Mouse (Mus musculus) left cerebral cortex, postnatal 14 days (tissue): ENCODE data around the gene Zpr1. TPM values are rescaled to one million over a fixed set of nuclear protein-coding genes. Genes with fewer than 3 reads are reported as not detected.
A peak's percentile ranks its signal among the peaks of the same experiment; 100 is the strongest.
"Not testable (repeated sequence)": the region's sequence is repeated elsewhere in the genome, so short reads cannot be mapped to it uniquely, and the experiment has no call there.

Experiments
- DNase-seq, 2 experiments: peaks; one replicate each; pipeline ENCODE4 v3.0.0; 2021 to 2022; ENCODE audit warnings: low spot score in 2 of 2, mixed read lengths in 1 of 2
- intact Hi-C: fragments of 180-260 bp; cut with DNase I; formaldehyde crosslinking; loops from one replicate; pipeline ENCODE4 v1.15.1; 2025
- total RNA-seq, 2 experiments: library from RNA; stranded (reverse); gene quantifications; 2 replicates each; pipeline ENCODE4 v1.2.3; 2021

The Zpr1 gene
- total RNA-seq, 2 experiments from 2014 or later, result 35.6 to 39.4 TPM

GRCm38 (mm10) chr9:46256658-46257385 is 16.0 kb upstream of the Zpr1 start:
- no peak for DNase-seq
- intact Hi-C loops, result no loop called here

- intact Hi-C loops, result no loop called here
- DNase-seq, result no peak
Measured at GRCm38 (mm10) chr9:46257546-46257945, 15.3 kb upstream of the Zpr1 start.

DNA sequence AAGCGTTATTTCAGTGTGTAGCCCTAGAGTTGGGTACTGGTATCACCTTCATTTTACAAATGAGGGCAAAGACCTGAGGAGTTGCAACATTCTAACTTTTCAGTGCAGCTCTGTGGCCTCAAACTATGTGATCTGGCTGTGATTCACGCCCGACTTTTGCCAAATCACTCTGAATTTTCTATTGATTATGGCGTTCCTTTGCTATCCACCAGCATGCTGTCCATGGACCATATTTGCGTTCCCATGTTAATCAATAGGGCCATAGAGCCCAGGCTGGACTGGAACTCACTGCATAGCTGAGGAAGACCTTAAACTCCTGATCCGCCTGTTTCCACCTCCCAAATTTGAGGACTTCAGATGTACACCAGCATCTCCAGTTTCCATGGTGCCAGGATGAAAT is 13.8 kb upstream of the Zpr1 start:
- intact Hi-C loops, result no loop called here
- no peak for DNase-seq

- no peak for DNase-seq
- intact Hi-C loops, result no loop called here
Measured at GRCm38 (mm10) chr9:46261131-46261530, 11.7 kb upstream of the Zpr1 start.

DNA sequence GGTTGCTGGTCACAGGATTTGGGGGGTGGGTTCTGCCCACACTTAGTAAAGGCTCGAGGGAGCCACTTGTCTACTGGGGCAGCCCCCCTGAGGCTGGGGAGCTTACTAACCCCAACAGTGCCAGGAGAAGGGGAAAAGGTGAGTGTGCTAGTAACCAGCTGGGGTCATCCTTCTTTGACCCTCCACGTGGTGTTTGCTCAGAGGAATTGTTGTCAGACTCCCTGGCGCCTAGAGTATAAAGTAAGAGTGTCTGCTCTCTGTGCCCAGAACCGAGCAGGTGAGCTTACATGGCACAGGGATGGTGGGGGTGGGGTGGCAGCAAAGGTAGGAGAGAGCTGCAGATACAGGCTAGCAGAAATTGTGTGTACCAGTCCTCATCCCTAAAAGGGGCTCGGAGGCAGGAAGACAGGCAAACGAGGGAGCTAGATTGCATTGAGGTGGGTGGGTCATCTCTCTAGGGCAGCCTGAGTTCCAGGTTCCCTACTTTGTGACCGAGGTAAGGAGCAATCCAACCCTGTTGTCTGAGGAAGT is 4.5 kb upstream of the Zpr1 start, which contains the start of gene Apoa5:
Gene Apoa5, plus strand, starts transcription at position 291 of the 531 bp plus-strand sequence.
- no peak for DNase-seq
- intact Hi-C loops, result no loop called here

DNA sequence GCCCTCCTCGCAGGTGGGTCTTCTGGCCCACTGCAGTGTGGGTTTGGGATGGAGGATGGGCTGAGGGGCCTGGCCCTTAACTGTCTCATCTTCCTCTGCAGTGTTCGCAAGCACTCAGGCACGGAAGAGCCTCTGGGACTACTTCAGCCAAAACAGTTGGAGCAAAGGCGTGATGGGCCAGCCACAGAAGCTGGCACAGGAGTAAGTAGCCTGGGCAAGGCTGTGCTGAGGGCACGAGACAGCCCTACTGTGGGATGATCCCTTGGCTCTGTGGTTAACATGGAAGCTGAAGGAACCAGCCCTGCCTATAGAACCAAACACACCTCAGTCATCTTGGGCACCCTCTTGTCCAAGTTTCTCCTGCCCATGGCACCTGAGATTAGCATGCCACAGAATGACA is 3.7 kb upstream of the Zpr1 start:
- intact Hi-C loops, result no loop called here
- no peak for DNase-seq

DNA sequence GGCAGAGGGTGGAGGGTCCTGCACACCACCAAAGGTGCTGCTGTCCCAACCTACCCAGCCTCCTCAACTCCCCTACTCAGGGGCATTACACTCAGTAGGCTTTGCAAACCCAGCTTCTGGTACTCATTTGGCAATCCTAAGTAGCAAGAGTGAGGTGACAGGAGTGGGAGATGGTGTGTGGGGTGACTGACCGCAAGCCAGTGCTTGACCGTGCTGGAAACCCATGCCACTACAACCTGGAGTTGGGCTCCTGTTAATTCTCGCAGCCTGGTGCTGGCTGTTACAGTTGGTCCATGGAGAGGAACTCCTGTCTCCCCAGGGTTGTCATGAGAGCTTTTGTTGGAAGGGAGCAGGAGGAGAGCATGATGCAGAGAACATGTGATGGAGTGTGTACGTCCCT is 2.1 kb upstream of the Zpr1 start:
- DNase-seq, result no peak
- intact Hi-C loops, result no loop called here

GRCm38 (mm10) chr9:46272070-46272469 is 794 bp upstream of the Zpr1 start:
- DNase-seq, result no peak
- intact Hi-C loops, result no loop called here

- intact Hi-C loops, result no loop called here
- DNase-seq, result no peak
Measured at GRCm38 (mm10) chr9:46274494-46274893, 1.6 kb downstream of the Zpr1 start.

GRCm38 (mm10) chr9:46282631-46283436 is 10.0 kb downstream of the Zpr1 start, which contains the start of gene Bud13:
TSS of gene Bud13 (plus strand) at chr9:46283008.
- intact Hi-C loops, result no loop called here
- peak; percentile 91 to 94 for DNase-seq

GRCm38 (mm10) chr9:46298381-46298780 is 25.5 kb downstream of the Zpr1 start:
- no peak for DNase-seq
- intact Hi-C loops, result no loop called here

GRCm38 (mm10) chr9:46302142-46302541 is 29.3 kb downstream of the Zpr1 start:
- peak; percentile 74 to 78 for DNase-seq
- intact Hi-C loops, result no loop called here

DNA sequence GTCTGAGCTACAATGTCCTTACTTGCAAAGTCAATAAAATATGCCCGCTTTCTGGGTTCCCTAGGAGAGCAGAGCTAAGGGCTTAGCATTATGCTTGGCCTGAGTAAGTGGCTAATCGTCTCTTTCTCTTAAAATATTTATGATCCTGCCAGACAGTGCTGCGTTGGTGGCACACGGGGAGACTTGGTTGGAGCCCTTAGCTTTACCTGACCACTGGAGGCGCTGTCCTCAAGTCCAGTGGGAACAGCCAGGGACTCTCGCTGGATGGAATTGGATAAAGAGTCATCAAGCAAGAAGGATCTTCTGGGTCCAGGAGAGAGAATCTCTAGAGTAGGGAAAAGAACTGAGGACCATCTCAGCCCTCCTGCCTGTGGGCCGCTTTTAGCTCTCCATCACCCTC is 36.3 kb downstream of the Zpr1 start:
- intact Hi-C loops, result no loop called here
- no peak for DNase-seq

GRCm38 (mm10) chr9:46314507-46314906 is 41.6 kb downstream of the Zpr1 start:
- intact Hi-C loops, result no loop called here
- DNase-seq, result peak; percentile 63 to 71

DNA sequence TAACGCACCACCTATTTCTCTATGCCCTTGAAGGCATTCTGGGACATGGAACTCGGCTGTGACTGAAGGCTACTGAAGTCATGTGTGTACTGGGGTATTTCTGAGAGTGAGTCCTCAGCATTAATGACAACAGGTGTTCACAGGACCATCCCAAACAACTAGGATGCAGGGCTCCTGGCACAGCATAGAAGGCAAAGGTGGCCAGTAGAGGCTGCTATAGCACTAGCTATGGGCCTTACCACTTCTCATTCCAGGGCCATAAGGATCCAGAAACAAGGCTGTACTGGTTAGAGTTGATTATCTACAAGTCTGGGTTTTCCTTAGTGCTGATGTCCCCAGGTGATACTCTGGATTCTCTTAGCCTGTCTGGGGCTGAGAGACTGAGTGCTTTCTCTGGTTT is 42.1 kb downstream of the Zpr1 start:
- DNase-seq, result no peak
- intact Hi-C loops, result no loop called here

DNA sequence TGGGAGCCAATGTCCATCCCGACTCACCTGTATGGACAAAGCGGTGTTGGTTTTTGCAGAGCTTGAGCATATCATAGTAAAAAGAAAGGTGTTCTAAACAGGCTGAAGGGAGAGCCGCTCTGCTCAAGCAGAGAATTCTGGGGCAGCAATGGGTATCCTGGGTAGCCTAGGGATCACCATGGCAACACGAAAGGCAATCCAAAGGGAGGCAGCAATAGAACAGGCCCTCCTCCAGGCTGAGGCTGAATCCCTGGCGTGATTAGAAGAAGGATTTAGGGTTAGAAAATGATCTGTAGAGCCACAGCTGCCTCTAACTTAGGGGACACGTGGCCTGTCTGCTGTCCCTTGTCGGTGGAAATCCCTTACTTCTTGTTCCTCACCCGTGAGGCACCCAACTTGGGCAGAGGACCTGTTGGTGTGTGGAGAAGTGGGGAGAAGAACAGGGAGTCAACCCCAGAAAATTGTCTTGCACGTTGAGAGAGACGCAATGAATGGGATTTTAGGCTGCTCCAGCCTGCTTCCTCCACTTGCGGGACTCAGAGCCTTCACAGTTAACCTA is 43.0 kb downstream of the Zpr1 start:
- peak; percentile 52 to 56 for DNase-seq
- intact Hi-C loops, result no loop called here

GRCm38 (mm10) chr9:46316388-46316787 is 43.5 kb downstream of the Zpr1 start:
- intact Hi-C loops, result no loop called here
- DNase-seq, result no peak

DNA sequence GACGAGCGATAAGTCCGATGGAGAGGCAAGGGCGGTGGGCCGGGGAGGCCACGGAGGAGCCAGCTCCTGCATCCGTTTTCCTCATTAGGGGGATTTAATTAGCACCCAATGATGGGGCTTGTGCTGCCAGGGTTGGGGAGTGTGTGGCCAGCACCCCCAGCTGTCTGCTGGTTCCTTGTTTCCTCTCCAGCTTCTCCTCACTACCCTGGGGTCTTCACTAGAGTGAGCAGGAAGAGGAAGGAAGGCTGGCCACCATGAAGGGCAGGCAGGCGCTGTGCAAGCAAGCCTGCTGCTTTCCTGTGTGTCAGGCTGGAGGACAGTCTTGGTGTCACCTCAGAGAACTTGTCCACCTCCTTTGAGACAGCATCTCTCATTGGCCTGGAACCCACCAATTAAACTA is 44.0 kb downstream of the Zpr1 start:
- intact Hi-C loops, result no loop called here
- no peak for DNase-seq

DNA sequence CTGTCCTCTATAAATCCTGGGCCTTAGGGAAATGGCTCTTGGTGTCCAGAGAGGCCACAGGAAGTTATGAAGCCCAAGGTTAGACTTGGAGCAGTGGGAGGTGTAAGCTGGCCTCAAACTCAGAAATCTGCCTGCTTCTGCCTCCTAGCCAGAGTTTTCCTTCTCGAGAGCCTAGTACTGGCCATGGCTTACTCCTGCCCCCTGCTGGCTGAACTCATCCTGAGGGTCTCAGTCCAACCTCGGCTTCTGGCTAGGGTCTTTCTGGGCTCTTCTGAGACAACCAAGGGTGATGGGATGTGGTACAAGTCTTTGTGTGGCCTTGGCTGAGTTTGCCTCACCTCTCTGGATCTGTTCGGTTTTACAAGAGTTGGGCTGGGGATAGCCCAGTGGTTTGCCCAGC is 45.1 kb downstream of the Zpr1 start:
- no peak for DNase-seq
- intact Hi-C loops, result no loop called here

DNA sequence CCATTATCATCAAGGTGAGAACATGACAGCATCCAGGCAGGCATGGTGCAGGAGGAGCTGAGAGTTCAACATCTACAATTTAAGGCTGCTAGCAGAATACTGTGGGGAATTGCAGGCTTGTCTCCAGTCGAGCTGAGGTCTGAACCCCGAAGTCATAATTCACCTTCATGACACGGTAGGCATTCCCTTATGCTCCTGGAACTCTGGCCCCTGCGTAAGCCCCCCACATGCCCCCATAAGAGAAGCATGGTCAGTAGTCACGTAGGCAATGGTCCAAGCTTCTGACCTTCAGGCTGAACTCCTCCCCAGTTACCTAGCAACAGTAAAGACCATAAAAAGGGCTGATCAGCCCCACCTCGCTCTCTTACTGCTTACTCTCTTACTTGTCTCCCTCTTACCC is 47.0 kb downstream of the Zpr1 start, which contains the start of gene 4931429L15Rik:
Gene 4931429L15Rik, minus strand, starts transcription at position 101 of the 400 bp plus-strand sequence.
- intact Hi-C loops, DNase-seq: not testable (repeated sequence)
